Mouse (Mus musculus): ENCODE data around the gene Slc10a7. TPM values are rescaled to one million over a fixed set of nuclear protein-coding genes. Genes with fewer than 3 reads are reported as not detected.

Gene Slc10a7
- polyA plus RNA-seq, 1 experiment from 2014 or later = 9.9 TPM

GRCm38 (mm10) chr8:78623972-78624371 lies 114.8 kb downstream of the Slc10a7 start:
- Histone ChIP-seq H3K4me2 (no peak overlapping the region), H3K9me3 (ENCODE audit: control insufficient read depth, low read length) (no peaks in the 10 kb centered on the region), H3K4me3 (ENCODE audit: low read depth, low read length) (no peak overlapping the region), H3K27me3 (replicated peaks; ENCODE audit: control insufficient read depth, insufficient read depth, low read length) (no peaks in the 10 kb centered on the region), H3K9ac (ENCODE audit: low read depth, low read length) (no peak overlapping the region), H3K4me1 (replicated peaks; ENCODE audit: control insufficient read depth, insufficient read depth, low read length) (peaks cover 7% of the 10 kb centered on the region; the same call in 1 of the 2 replicates), H3K27ac (ENCODE audit: low read depth, low read length) (no peak overlapping the region), H3K36me3 (ENCODE audit: control insufficient read depth, insufficient read depth, low read length) (no peaks in the 10 kb centered on the region)
- ATAC-seq (replicated peaks; ENCODE audit: low FRiP score) (no peak), DNase-seq (ENCODE audit: low spot score) (no peak)
- 69% methylated on average over 5 of the region's 5 CpGs for WGBS

- Histone ChIP-seq H3K9me3 (ENCODE audit: control insufficient read depth, low read length) (no peaks in the 10 kb centered on the region), H3K27ac (ENCODE audit: low read depth, low read length) (no peak overlapping the region), H3K4me2 (no peak overlapping the region), H3K4me1 (replicated peaks; ENCODE audit: control insufficient read depth, insufficient read depth, low read length) (peaks cover 7% of the 10 kb centered on the region; the same call in 1 of the 2 replicates), H3K4me3 (ENCODE audit: low read depth, low read length) (no peak overlapping the region), H3K27me3 (replicated peaks; ENCODE audit: control insufficient read depth, insufficient read depth, low read length) (no peaks in the 10 kb centered on the region), H3K9ac (ENCODE audit: low read depth, low read length) (no peak overlapping the region), H3K36me3 (ENCODE audit: control insufficient read depth, insufficient read depth, low read length) (no peaks in the 10 kb centered on the region)
- WGBS = 48% methylated on average over 12 of the region's 12 CpGs
- no peak for DNase-seq (ENCODE audit: low spot score)
- 0 out of 2 replicates have a peak, but pooled peaks have one; percentile 41 for ATAC-seq (replicated peaks; ENCODE audit: low FRiP score)
Measured at GRCm38 (mm10) chr8:78624738-78625442, 115.7 kb downstream of the Slc10a7 start.

GRCm38 (mm10) chr8:78626632-78627031 lies 117.5 kb downstream of the Slc10a7 start:
- H3K27ac ChIP-seq (ENCODE audit: low read depth, low read length) = no peak overlapping the region
- ATAC-seq (replicated peaks; ENCODE audit: low FRiP score) = no peak
- no peak overlapping the region for H3K4me3 ChIP-seq (ENCODE audit: low read depth, low read length)
- no peaks in the 10 kb centered on the region; the same call in 1 of the 2 replicates for H3K36me3 ChIP-seq (ENCODE audit: control insufficient read depth, insufficient read depth, low read length)
- no peak for DNase-seq (ENCODE audit: low spot score)
- H3K27me3 ChIP-seq (replicated peaks; ENCODE audit: control insufficient read depth, insufficient read depth, low read length) = no peaks in the 10 kb centered on the region
- H3K9ac ChIP-seq (ENCODE audit: low read depth, low read length) = no peak overlapping the region
- 55% methylated on average over 5 of the region's 5 CpGs for WGBS
- no peaks in the 10 kb centered on the region for H3K9me3 ChIP-seq (ENCODE audit: control insufficient read depth, low read length)
- no peak overlapping the region for H3K4me2 ChIP-seq
- H3K4me1 ChIP-seq (replicated peaks; ENCODE audit: control insufficient read depth, insufficient read depth, low read length) = peaks cover 14% of the 10 kb centered on the region; the same call in 1 of the 2 replicates

GRCm38 (mm10) chr8:78627793-78628192 lies 118.6 kb downstream of the Slc10a7 start:
- H3K9ac ChIP-seq (ENCODE audit: low read depth, low read length) = no peak overlapping the region
- no peak for ATAC-seq (replicated peaks; ENCODE audit: low FRiP score)
- 89% methylated on average over 9 of the region's 9 CpGs for WGBS

DNA sequence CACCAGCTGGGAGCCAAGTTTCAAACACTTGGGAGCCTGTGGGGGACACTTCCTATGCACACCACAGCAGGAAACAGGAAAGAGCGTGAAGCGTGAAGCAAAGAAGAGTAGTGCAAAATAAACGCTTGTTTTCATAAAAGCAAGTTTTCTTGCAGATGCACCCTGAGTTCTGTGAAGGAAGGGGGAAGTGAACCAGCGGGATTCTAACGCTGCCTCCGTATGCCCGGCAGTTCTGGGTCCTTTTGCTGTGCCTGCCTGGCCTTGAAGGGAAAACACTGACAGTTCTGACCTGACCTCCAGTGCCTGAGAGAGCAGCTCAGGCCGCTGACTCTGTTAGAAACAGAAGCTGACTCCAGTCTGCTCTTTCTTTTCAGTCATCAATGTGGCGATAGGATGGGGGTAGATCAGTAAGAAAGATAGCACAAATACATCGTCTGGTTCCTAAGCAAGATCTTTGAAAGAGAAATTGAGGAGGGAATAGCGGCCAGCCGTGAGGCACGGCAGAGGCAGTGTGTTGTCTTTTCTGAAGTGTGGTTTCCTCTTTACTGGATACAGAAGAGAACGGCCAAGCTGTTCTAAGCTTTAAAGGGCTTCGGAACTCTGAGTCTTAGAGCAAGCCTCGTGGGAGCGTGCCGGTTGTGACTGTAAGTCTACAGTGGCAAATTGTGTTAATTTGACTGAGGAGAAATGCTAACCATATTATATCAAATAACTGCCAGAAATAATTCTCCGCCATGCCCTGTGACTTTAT lies 121.4 kb downstream of the Slc10a7 start:
- 48% methylated on average over 19 of the region's 19 CpGs for WGBS
- ATAC-seq (replicated peaks; ENCODE audit: low FRiP score) = no peak
- H3K4me3 ChIP-seq (ENCODE audit: low read depth, low read length) = no peak overlapping the region
- no peaks in the 10 kb centered on the region for H3K27me3 ChIP-seq (replicated peaks; ENCODE audit: control insufficient read depth, insufficient read depth, low read length)
- no peak overlapping the region for H3K27ac ChIP-seq (ENCODE audit: low read depth, low read length)
- no peak for DNase-seq (ENCODE audit: low spot score)
- peaks cover 14% of the 10 kb centered on the region; the same call in 1 of the 2 replicates for H3K4me1 ChIP-seq (replicated peaks; ENCODE audit: control insufficient read depth, insufficient read depth, low read length)
- H3K4me2 ChIP-seq = peak overlapping the region; percentile 33
- H3K9ac ChIP-seq (ENCODE audit: low read depth, low read length) = no peak overlapping the region
- no peaks in the 10 kb centered on the region for H3K9me3 ChIP-seq (ENCODE audit: control insufficient read depth, low read length)
- H3K36me3 ChIP-seq (ENCODE audit: control insufficient read depth, insufficient read depth, low read length) = no peaks in the 10 kb centered on the region; the same call in 1 of the 2 replicates

More at GRCm38 (mm10) chr8:78627793-78628192, 118.6 kb downstream of the Slc10a7 start:
- H3K4me3 ChIP-seq (ENCODE audit: low read depth, low read length) = no peak overlapping the region
- H3K27me3 ChIP-seq (replicated peaks; ENCODE audit: control insufficient read depth, insufficient read depth, low read length) = no peaks in the 10 kb centered on the region
- no peaks in the 10 kb centered on the region; the same call in 1 of the 2 replicates for H3K36me3 ChIP-seq (ENCODE audit: control insufficient read depth, insufficient read depth, low read length)
- H3K4me2 ChIP-seq = no peak overlapping the region
- no peak overlapping the region for H3K27ac ChIP-seq (ENCODE audit: low read depth, low read length)
- peaks cover 14% of the 10 kb centered on the region; the same call in 1 of the 2 replicates for H3K4me1 ChIP-seq (replicated peaks; ENCODE audit: control insufficient read depth, insufficient read depth, low read length)
- no peaks in the 10 kb centered on the region for H3K9me3 ChIP-seq (ENCODE audit: control insufficient read depth, low read length)
- no peak for DNase-seq (ENCODE audit: low spot score)

DNA sequence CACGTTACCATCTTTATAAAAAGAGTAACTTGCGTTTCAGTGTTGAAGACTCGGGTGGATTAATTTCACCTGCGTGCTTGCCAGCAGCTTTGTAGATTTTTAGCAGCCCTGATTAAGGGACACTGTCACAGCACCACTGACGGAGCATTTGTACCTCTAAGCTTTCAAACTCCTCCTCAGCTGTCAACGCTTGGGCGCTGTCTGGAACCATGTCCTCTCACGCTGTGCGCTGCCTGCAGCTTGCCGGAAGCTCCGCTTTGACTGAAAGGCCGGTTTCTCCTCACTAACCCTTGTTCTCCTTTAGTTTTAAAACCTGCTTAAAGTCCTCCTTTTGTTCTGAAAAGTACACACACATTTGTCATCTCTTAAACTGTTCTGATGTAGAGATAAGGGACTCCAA lies 123.9 kb downstream of the Slc10a7 start:
- peaks cover 8% of the 10 kb centered on the region; the same call in 1 of the 2 replicates for H3K4me1 ChIP-seq (replicated peaks; ENCODE audit: control insufficient read depth, insufficient read depth, low read length)
- no peak overlapping the region for H3K27ac ChIP-seq (ENCODE audit: low read depth, low read length)
- no peaks in the 10 kb centered on the region for H3K9me3 ChIP-seq (ENCODE audit: control insufficient read depth, low read length)
- no peaks in the 10 kb centered on the region for H3K27me3 ChIP-seq (replicated peaks; ENCODE audit: control insufficient read depth, insufficient read depth, low read length)
- no peak overlapping the region for H3K4me2 ChIP-seq
- DNase-seq (ENCODE audit: low spot score) (no peak), ATAC-seq (replicated peaks; ENCODE audit: low FRiP score) (no peak)
- WGBS = 74% methylated on average over 12 of the region's 12 CpGs
- no peak overlapping the region for H3K9ac ChIP-seq (ENCODE audit: low read depth, low read length)
- H3K36me3 ChIP-seq (ENCODE audit: control insufficient read depth, insufficient read depth, low read length) = no peaks in the 10 kb centered on the region; the same call in 1 of the 2 replicates
- no peak overlapping the region for H3K4me3 ChIP-seq (ENCODE audit: low read depth, low read length)

DNA sequence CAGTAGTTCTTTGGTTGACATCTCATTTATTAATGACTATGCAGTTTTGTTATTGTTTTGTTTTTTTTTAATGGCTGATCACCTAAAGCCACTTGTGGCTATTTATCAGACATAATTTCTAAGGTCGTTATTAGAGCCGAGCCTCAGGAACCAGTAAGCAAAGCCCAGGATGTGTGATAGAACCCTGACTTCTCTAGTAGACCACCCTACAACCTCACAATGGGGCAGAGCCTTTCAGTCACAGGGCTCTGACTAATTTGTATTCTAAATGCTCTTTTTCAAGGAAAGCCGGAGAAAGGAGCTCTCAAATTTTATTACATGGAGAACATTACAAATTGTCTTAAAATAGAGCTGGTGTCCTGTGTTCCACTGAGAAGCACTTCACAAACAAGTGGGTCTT lies 124.9 kb downstream of the Slc10a7 start:
- H3K27ac ChIP-seq (ENCODE audit: low read depth, low read length) = no peak overlapping the region
- peaks cover 8% of the 10 kb centered on the region; the same call in 1 of the 2 replicates for H3K4me1 ChIP-seq (replicated peaks; ENCODE audit: control insufficient read depth, insufficient read depth, low read length)
- H3K4me2 ChIP-seq = no peak overlapping the region
- no peak overlapping the region for H3K9ac ChIP-seq (ENCODE audit: low read depth, low read length)
- no peaks in the 10 kb centered on the region; the same call in 1 of the 2 replicates for H3K36me3 ChIP-seq (ENCODE audit: control insufficient read depth, insufficient read depth, low read length)
- ATAC-seq (replicated peaks; ENCODE audit: low FRiP score) = no peak
- no peaks in the 10 kb centered on the region for H3K27me3 ChIP-seq (replicated peaks; ENCODE audit: control insufficient read depth, insufficient read depth, low read length)
- no peaks in the 10 kb centered on the region for H3K9me3 ChIP-seq (ENCODE audit: control insufficient read depth, low read length)
- DNase-seq (ENCODE audit: low spot score) = no peak
- WGBS = 79% methylated on average over 3 of the region's 3 CpGs
- no peak overlapping the region for H3K4me3 ChIP-seq (ENCODE audit: low read depth, low read length)

GRCm38 (mm10) chr8:78634523-78635240 lies 125.5 kb downstream of the Slc10a7 start:
- peaks cover 8% of the 10 kb centered on the region; the same call in 1 of the 2 replicates for H3K4me1 ChIP-seq (replicated peaks; ENCODE audit: control insufficient read depth, insufficient read depth, low read length)
- no peaks in the 10 kb centered on the region; the same call in 1 of the 2 replicates for H3K36me3 ChIP-seq (ENCODE audit: control insufficient read depth, insufficient read depth, low read length)
- no peak overlapping the region for H3K9ac ChIP-seq (ENCODE audit: low read depth, low read length)
- H3K4me2 ChIP-seq = no peak overlapping the region
- no peak overlapping the region for H3K27ac ChIP-seq (ENCODE audit: low read depth, low read length)
- H3K4me3 ChIP-seq (ENCODE audit: low read depth, low read length) = no peak overlapping the region
- DNase-seq (ENCODE audit: low spot score) = no peak
- 84% methylated on average over 17 of the region's 17 CpGs for WGBS
- no peaks in the 10 kb centered on the region for H3K27me3 ChIP-seq (replicated peaks; ENCODE audit: control insufficient read depth, insufficient read depth, low read length)
- ATAC-seq (replicated peaks; ENCODE audit: low FRiP score) = no peak
- H3K9me3 ChIP-seq (ENCODE audit: control insufficient read depth, low read length) = no peaks in the 10 kb centered on the region

All from liver, embryonic 11.5 days (tissue).